Mouse (Mus musculus) hindbrain, embryonic 15.5 days (tissue): ENCODE measurements around the gene Lrrc25. TPM values are rescaled to one million over a fixed set of nuclear protein-coding genes. Genes with fewer than 3 reads are reported as not detected.

Experiments
- ATAC-seq: fragments of 200-750 bp; cut with Nextera tagmentation; 2 replicates; pipeline ENCODE4 v1.8.0; 2017; ENCODE audit warnings: low read depth, moderate number of reproducible peaks, moderate TSS enrichment; ENCODE audit not compliant: low FRiP score
- H3K27ac ChIP-seq: fragments of 300-500 bp; sonication (generic); replicated peaks from 2 replicates; pipeline ENCODE4 v1.5.1; 2015; ENCODE audit warnings: mild to moderate bottlenecking, inconsistent platforms
- H3K27me3 ChIP-seq: fragments of 300-500 bp; sonication (generic); 2 replicates; pipeline ENCODE4 v1.6.1; 2015; ENCODE audit warnings: control low read depth, inconsistent platforms
- H3K36me3 ChIP-seq: fragments of 300-500 bp; sonication (generic); 2 replicates; pipeline ENCODE4 v1.6.1; 2015; ENCODE audit warnings: control low read depth, inconsistent platforms
- H3K4me1 ChIP-seq: fragments of 300-500 bp; sonication (generic); replicated peaks from 2 replicates; pipeline ENCODE4 v1.6.1; 2015; ENCODE audit warnings: control low read depth, inconsistent platforms
- H3K4me2 ChIP-seq: fragments of 300-500 bp; sonication (generic); 2 replicates; pipeline ENCODE4 v1.6.1; 2015; ENCODE audit warnings: moderate library complexity, mild to moderate bottlenecking, inconsistent platforms
- H3K4me3 ChIP-seq: fragments of 300-500 bp; sonication (generic); 2 replicates; pipeline ENCODE4 v1.5.1; 2015; ENCODE audit warnings: mild to moderate bottlenecking, inconsistent platforms
- H3K9ac ChIP-seq: fragments of 300-500 bp; sonication (generic); 2 replicates; pipeline ENCODE4 v1.6.1; 2015; ENCODE audit warnings: inconsistent platforms
- H3K9me3 ChIP-seq: fragments of 300-500 bp; sonication (generic); 2 replicates; pipeline ENCODE4 v1.6.1; 2016; ENCODE audit warnings: control low read depth, inconsistent platforms
- WGBS: fragments of 180-500 bp; shearing (Covaris S2); methylation state at CpG from one replicate; pipeline ENCODE4 v1.1.7; 2015; 5-methylcytosine and 5-hydroxymethylcytosine counted together
- polyA plus RNA-seq: library from polyadenylated mRNA; unstranded; fragments of >200 nt; fragmentation: Nextera tagmentation; extraction: Ambion mirVana; gene quantifications from 2 replicates; pipeline ENCODE4 v1.2.1, GENCODE M21; 2015

Lrrc25 gene
- polyA plus RNA-seq, 1 experiment from 2014 or later: 1.1 TPM

DNA sequence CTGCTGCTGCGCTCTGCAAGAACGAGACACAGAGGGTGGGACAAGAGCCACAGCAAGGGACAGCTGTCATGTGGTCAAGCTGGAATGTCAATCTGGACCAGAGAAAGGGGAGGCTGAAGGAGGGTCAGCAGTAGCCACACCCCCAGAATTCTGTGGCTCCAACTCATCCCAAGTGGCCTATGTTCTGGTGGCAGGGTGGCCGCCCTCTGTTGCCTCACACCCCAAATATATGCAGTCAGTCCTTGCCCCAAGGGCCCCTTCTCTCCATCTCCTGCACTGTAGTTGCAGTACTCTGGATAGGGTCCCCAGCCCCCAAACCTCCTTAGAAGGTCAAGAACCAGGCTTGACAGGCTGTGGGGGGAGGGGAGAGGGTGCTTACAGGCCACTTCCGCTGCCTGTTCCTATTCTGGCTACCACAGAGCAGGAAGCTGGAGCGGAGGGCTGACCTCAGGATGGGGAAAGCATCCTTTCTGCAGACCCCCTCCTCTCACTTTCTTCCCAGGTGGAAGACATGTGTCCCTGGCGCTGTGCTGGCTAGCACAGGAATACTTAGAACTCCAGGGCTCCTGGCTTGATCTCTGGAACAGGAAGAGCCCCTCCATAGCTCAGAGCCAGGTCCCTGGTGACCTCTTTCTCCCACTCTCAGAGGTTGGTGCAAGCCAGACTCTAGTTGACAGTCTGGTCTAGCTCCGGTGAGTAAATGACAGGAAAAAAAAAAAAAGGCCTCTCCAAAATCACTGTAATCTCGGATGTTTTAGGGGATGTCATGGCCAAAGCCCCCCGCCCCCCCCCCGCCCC is 15.3 kb upstream of the Lrrc25 start:
- 12% methylated on average over 10 of the region's 10 CpGs for WGBS
- Histone ChIP-seq H3K4me2 (peak overlapping the region; percentile 52), H3K4me1 (peaks cover 75% of the 10 kb centered on the region), H3K36me3 (0 out of 2 replicates have a peak, but pooled peaks cover 9% of the 10 kb centered on the region), H3K4me3 (peak overlapping the region; percentile 6; the same call in 1 of the 2 replicates), H3K9ac (peak overlapping the region; percentile 17; the same call in 1 of the 2 replicates), H3K9me3 (no peaks in the 10 kb centered on the region), H3K27ac (peak overlapping the region; percentile 78), H3K27me3 (no peaks in the 10 kb centered on the region)
- ATAC-seq: 0 out of 2 replicates have a peak, but pooled peaks have one; percentile 11

DNA sequence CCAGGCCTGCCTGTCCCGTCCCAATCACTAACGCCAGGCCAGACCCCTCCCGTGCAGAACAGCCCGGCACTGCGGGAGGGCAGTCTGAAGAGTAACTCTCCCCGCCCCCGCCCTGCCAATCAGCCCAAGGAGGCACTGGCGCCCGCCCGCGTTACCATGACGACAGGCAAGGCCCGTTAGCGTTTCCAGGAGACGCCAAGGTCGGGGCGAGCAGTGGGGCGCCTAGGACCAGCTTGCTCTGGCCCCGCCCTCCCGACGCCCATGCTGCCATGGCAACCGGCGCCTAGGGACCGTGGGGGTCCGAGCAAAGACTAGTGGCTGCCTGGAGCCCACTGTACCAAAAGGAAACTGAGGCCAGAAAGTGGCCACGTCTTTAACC is 14.7 kb upstream of the Lrrc25 start:
- peak; percentile 25; the same call in 1 of the 2 replicates for ATAC-seq
- Histone ChIP-seq H3K9ac (peak overlapping the region; percentile 17; the same call in 1 of the 2 replicates), H3K4me1 (peaks cover 77% of the 10 kb centered on the region), H3K36me3 (0 out of 2 replicates have a peak, but pooled peaks cover 9% of the 10 kb centered on the region), H3K4me3 (peak overlapping the region; percentile 2; the same call in 1 of the 2 replicates), H3K9me3 (no peaks in the 10 kb centered on the region), H3K27ac (peak overlapping the region; percentile 78), H3K4me2 (peak overlapping the region; percentile 52), H3K27me3 (no peaks in the 10 kb centered on the region)
- WGBS: 0% methylated on average over 24 of the region's 26 CpGs

DNA sequence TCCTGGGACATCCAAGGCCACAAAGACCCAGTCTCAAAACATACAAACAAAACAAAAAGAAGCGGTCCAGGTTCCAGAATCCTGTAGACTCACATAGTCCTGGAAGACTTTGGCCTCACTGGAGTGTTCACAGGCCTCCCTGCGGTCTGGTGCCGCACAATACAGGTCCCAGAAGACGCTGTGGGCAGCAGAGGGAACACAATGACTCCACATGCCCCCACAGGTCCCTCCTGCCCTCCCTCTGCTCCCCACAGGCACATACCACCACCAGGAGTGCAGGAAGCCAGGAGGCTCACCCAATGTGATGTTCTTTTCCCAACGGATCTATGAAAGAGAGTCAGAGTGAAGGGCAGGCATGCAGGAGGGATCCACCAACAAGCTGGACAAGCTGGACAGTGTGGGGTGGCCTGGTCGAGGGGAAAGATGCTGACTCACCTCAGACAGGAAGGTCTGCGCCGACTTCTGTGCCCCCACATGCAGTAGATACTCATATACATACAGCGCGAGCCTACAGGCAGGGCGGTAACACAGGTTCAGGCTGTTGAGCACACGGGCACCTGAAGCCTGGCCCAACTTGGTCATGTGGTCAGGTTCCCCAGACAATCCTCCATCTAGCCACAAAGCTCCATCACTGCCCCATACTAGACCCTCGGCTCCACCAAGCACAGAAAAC is 13.7 kb upstream of the Lrrc25 start:
- Histone ChIP-seq H3K27ac (no peak overlapping the region), H3K9me3 (no peaks in the 10 kb centered on the region), H3K9ac (no peak overlapping the region), H3K4me3 (no peak overlapping the region), H3K27me3 (no peaks in the 10 kb centered on the region), H3K4me1 (peaks cover 80% of the 10 kb centered on the region), H3K36me3 (0 out of 2 replicates have a peak, but pooled peaks cover 6% of the 10 kb centered on the region), H3K4me2 (no peak overlapping the region)
- no peak for ATAC-seq
- WGBS: 95% methylated on average over 13 of the region's 13 CpGs

DNA sequence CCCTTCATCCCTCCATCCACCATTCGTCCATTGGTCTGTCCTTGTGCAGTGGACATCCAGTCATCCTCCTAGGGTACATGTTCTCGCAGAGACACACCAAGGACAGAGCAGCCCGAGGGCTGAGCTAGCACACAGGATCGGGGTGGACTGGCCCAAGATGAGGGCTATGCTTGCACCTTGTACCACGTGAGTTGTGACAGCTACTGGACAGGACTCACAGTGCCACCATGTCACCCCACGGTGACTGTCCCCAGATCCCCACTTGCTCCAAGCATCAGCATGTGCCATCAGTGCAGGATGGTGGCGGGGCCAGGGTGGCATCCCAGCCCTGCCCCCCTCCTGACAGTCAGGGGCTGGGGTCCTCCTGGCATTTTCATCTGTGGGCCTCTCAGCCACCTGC is 11.4 kb upstream of the Lrrc25 start:
- no peak overlapping the region for H3K9ac ChIP-seq
- H3K36me3 ChIP-seq: 0 out of 2 replicates have a peak, but pooled peaks cover 3% of the 10 kb centered on the region
- no peak for ATAC-seq
- no peaks in the 10 kb centered on the region for H3K27me3 ChIP-seq
- H3K9me3 ChIP-seq: no peaks in the 10 kb centered on the region
- no peak overlapping the region for H3K27ac ChIP-seq
- no peak overlapping the region for H3K4me2 ChIP-seq
- WGBS: 80% methylated on average over 7 of the region's 7 CpGs
- H3K4me1 ChIP-seq: peaks cover 77% of the 10 kb centered on the region
- no peak overlapping the region for H3K4me3 ChIP-seq

DNA sequence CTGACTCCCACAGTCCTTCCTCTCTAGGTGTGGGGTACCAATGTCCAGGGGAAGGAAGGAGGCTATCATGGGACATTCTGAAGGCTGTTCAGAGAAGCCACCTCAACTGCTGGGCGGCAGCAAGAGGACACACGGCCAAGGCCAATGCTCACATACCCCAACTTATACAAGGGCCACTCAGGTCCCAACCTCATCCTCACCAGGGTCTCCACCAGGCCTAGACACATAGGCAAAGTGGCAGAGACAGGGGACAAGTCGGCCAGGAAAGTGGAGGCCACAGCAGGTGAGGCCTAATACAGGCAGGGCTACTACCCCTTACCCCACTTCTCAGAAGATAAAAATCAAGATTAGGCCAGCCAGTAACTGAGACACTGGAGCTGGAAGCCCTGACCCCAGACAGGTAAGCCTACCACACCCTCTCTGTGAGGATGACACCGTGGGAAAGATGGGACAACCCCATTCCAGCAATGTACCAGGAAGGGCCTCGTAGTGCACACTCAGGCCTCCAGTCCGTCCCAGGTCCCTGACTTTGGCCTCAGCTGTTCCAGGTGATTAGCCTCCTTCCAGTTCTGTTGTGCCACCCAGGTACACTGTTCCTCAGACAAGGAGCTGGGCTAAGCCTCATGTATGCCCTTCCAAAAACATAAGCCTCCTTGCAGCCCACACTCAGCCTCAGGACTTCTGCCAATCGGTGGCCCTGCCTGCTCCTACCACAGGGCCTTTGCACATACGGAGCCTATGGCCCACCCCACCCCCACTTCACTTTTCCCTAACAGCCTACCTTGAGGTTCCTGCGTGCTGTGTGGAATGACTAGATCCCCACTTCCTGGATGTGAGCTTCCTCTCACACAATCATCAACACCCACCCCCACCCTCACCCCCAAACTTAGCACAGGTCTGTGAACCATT is 9.8 kb upstream of the Lrrc25 start:
- WGBS: 88% methylated on average over 9 of the region's 9 CpGs
- H3K36me3 ChIP-seq: 0 out of 2 replicates have a peak, but pooled peaks cover 3% of the 10 kb centered on the region
- no peaks in the 10 kb centered on the region for H3K27me3 ChIP-seq
- H3K4me2 ChIP-seq: peak overlapping the region; percentile 83; the same call in 1 of the 2 replicates
- H3K9ac ChIP-seq: 0 out of 2 replicates have a peak overlapping the region, but pooled peaks have one; percentile 21
- H3K27ac ChIP-seq: no peak overlapping the region
- no peak for ATAC-seq
- H3K4me1 ChIP-seq: peaks cover 75% of the 10 kb centered on the region
- H3K9me3 ChIP-seq: no peaks in the 10 kb centered on the region
- 0 out of 2 replicates have a peak overlapping the region, but pooled peaks have one; percentile 84 for H3K4me3 ChIP-seq

DNA sequence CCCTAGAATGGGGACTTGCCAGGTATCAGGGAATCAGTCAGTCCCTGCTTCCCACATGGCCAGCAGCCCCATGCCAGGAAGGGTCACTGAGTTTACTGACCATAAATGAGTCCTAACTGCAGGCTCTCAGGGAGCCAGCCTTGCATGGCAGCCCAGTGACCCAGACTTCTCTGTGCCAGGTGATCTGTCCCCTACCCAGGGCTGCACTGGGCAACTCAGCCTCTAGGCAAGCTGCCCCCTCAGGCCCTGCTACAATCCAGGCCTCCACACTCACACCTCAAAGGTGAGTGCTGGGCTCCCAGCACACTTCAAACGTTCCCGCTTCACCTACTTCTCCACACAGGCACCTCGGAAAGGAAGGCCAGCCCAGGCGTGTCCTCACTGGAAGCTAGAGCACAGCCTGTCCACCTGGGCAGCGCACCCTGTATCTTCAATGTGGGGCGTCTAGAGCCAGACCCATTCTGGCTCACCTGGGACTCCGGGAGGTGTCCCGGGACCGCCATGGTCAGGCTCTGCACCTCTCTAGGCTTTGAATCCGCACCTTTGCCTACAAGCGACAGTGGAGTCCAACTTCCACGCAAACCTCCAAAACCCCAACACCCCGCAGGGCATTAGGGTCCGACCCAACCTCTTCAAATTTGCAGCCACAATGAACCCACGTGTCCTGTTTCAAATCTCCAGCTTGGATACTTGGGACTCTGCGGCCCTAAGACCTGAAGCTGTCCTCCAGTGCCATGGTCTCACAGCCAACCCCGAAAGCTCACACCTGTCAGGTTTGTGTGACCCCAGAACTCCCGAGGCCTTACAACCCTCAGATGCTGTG is 9.0 kb upstream of the Lrrc25 start:
- 63% methylated on average over 18 of the region's 18 CpGs for WGBS
- Histone ChIP-seq H3K4me3 (peak overlapping the region; percentile 84), H3K9ac (peak overlapping the region; percentile 83), H3K27me3 (no peaks in the 10 kb centered on the region), H3K4me1 (peaks cover 73% of the 10 kb centered on the region), H3K4me2 (peak overlapping the region; percentile 83), H3K9me3 (no peaks in the 10 kb centered on the region), H3K27ac (no peak overlapping the region), H3K36me3 (0 out of 2 replicates have a peak, but pooled peaks cover 3% of the 10 kb centered on the region)
- ATAC-seq: no peak

DNA sequence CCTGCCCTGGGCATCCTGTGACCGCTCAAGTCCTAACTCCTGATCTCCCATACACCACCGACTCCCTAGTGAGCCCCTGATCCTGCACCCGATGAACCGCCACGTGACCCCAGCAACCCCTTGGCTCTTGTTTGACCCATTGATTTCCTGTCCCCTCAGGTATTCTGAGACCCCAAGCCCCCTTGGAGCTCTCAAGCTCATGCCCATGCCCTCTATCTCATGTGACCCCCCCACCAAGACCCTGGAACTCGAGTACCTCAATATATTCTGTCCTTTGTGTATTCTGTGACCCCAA is 8.4 kb upstream of the Lrrc25 start:
- Histone ChIP-seq H3K4me3 (peak overlapping the region; percentile 84), H3K4me2 (peak overlapping the region; percentile 83), H3K27ac (0 out of 2 replicates have a peak overlapping the region, but pooled peaks have one; percentile 83), H3K36me3 (0 out of 2 replicates have a peak, but pooled peaks cover 3% of the 10 kb centered on the region), H3K4me1 (peaks cover 67% of the 10 kb centered on the region), H3K9ac (peak overlapping the region; percentile 83), H3K9me3 (no peaks in the 10 kb centered on the region), H3K27me3 (no peaks in the 10 kb centered on the region)
- WGBS: 34% methylated on average over 6 of the region's 6 CpGs
- ATAC-seq: no peak

DNA sequence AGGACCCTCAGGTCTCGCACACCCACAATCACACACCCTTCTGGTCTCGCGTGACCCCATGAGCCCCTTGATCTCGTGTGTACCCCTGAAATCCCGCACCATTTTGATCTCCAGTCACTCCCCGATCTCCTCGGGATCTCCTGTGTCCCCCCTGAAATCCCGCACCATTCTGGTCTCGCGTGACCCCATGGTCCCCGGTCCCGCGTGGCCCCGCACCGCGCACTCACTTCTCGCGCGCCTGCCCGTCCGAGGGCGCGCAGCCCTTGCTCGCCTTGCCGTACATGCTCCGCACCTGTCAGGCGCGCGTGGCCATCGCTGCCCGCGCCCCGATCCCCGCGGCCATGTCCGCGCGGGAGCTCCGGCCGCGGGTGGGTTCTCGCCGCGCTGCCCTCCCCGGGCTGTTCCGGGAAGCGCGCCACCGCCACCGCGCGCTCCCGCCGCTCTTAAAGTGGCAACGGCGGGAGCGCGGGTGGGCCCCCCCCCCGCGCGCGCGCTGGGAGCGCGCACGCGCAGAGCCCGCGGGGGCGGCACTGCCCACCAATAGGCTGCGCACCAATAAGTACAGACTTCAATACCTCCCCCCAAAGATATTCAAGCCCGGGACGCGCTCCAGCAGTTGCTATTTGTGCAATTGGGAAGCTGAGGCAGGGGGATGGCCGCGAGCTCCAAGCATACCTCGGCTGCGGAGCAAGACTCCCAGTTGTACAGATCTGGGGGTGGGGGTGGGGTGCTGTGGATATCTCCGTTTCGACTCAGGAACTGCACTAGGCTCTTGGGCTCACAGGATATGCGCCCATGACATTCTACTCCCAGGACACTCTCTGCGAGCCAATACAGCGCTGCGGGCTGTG is 7.8 kb upstream of the Lrrc25 start:
- Histone ChIP-seq H3K4me2 (peak overlapping the region; percentile 83), H3K9ac (peak overlapping the region; percentile 83), H3K4me3 (peak overlapping the region; percentile 84), H3K4me1 (peaks cover 66% of the 10 kb centered on the region), H3K27ac (peak overlapping the region; percentile 83), H3K36me3 (no peaks in the 10 kb centered on the region), H3K9me3 (no peaks in the 10 kb centered on the region), H3K27me3 (no peaks in the 10 kb centered on the region)
- WGBS: 1% methylated on average over 84 of the region's 84 CpGs
- peak; percentile 15; the same call in 1 of the 2 replicates for ATAC-seq

DNA sequence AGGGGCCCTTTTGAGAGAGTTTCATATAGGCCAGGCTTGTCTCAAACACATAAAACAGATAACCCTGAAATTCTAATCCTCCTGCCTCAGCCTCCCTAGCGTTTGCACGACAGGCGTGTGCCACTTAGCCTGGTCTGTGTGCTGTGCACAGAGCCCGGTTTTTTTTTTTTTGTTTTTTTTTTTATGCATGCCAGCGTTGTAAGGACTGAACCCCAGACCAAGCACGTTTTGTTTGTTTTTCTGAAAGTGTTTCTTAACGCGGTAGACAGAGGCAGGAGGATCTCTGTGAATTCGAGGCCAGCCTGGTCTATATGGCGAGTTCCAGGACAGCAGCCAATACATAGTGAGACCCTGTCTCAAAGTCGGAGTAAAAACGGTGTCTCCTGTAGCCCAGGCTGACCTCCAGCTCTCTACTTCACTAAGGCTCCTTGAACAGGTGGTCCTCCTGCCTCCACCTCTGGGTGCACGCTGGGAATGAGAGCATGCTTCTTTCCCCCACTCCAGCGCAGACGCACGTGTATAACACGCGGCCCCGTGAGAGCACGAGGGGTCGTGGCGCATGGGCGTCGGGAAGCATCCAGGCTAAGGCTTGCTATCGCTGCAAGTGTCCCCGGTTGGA is 7.1 kb upstream of the Lrrc25 start, which contains the start of gene Ssbp4:
TSS of gene Ssbp4 (minus strand) at position 124 of the 619 bp plus-strand sequence.
- Histone ChIP-seq H3K27me3 (no peaks in the 10 kb centered on the region), H3K4me1 (peaks cover 66% of the 10 kb centered on the region), H3K27ac (peak within 1 kb of the TSS; percentile 83), H3K9me3 (no peaks in the 10 kb centered on the region), H3K4me3 (peak within 1 kb of the TSS; percentile 84), H3K4me2 (peak within 1 kb of the TSS; percentile 83), H3K9ac (peak within 1 kb of the TSS; percentile 83), H3K36me3 (no peaks in the 10 kb centered on the region)
- ATAC-seq: peak; percentile 9
- 6% methylated on average over 26 of the region's 26 CpGs for WGBS
